Mouse (Mus musculus): Measurements from ENCODE around the gene Rps6kc1.

Gene Rps6kc1

DNA sequence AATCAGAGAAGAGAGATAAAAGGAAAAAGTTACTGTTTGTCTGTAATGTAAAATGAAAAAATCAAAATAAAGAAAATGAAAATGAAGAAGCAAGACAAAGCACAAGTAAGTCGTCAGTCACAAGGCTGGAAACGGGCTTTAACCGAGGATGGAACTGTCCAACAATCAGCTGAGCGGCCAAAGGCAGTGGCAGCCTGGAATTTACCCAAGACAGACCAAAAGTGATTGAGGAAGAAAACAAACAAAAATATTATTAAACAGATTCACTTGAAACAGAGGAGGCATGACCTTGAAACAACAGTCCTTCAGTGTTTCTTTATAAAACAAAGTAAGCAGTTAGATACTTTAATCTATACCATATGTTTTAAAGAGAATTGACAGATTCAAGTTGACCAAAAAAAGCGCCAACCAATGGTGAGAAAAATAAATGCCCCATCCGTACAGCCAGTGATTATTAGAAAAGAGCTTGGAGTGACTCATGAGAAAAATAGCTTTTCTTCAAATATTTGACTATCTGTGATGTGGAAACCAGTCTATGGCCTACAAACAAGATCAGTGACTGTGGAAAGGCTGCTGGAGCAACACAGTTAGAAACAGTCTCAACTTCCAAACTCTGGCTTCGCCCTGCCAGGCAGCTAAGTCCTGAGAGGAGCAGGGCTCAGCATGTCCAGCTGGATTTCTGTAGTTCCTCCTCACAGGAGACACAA lies 77.2 kb downstream of the Rps6kc1 start:
- DNase-seq (ENCODE audit: low spot score in 2 of 2), result no peak

DNA sequence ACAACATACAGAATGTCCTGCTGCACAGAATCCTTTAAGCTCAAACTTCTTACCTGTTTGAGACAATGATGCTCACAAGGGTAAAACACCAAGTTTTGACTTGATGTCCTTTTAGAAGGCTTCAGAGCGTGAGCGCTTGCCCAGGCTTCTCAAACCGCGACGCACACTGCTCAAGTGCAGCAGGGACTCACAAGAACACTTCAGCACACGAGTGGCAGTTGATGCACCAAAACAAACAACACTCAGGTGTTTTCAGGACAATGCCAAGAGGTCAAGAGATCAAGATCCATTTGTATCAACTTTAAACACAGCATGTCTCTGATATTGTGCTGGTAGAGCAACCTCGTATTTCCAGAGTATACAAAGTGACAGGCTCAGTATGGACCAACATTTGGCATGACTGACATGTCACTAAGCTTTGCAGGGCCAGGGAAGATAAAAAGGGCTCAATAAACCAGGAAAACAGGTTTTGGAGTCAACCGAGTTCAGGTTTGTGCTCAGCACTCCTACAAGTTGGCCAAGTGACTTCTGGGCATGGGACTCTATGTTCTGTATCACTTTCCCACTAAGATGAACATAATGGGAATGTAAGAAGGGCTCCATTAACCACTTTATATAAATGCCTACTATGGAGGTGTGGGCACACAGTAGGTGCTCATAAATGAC lies 78.5 kb downstream of the Rps6kc1 start:
- no peak for DNase-seq (ENCODE audit: low spot score in 2 of 2)

DNA sequence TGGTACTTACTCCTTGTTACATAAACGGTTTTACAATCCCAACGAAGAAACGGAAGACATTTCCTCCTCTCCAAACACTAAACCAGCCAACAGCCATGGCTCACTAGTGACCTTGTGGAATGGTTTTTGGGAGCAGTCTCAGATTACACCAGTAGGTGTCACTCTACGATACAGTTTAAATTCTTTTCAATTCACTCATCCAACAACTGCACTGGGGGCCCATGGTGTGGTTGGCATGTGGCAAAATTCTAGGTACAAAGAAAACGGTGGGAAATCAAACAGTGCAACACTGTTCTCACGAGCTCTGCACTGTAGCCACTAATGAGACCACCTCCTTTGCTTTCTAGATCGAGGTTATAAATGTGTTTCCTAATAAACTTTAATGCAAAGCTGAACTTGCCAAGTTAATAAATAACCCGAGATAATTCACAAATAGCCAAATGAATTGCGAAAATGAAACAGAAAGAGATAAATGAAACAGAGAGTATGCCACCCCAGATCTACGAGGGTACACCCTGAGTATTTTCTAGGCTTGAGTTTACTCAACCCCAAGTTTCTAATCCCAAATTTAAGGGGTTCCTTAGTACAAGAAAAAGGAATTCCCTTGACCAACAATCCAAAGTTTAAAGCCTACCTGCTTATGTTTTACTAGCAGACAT lies 79.6 kb downstream of the Rps6kc1 start:
- peak in 1 of 2 experiments; percentile 76 for DNase-seq (ENCODE audit: low spot score in 2 of 2)

DNA sequence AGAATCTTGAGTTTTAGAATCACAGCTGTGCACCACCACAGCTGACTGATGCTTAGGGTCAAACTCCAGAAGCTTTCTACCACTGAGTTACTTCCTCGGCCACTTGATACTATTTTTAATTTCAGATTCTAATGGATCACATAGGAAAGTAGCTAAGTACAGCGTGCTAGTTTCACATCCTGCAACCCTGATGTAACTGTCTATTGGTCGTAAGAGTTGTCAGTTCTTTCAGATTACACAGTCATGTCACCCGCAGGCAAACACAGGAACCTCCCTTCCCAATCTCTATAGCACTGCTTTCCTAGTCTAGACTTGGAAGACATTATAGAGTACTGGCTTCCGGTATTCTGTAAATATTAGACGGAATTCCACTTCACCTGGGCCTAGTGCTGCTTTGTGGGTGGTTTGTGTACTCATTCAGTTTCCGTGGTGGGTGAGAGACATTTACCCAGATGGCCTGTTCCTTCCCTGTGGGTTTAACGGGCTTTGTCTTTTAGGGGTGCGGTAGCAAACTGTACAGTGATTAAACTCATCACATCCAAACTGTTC lies 85.0 kb downstream of the Rps6kc1 start:
- DNase-seq (ENCODE audit: low spot score in 2 of 2), result no peak

DNA sequence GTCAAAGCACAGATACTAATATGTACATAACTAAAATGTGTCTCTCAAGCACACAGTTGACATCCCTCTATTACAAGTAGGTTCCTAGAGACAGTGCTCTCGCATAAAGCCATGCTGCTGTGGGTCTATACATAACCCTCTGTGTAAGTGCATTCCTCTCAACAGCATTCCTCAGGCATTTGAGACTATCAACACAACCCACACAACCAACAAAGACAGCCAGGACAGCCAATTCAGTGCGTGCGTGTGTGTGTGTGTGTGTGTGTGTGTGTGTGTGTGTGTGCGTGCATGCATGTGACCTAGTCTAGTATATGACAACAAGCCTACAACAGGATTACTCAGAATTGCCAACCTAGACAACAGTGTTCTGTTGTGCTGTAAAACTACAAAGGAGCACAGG lies 87.8 kb downstream of the Rps6kc1 start:
- DNase-seq (ENCODE audit: low spot score in 2 of 2), result no peak

DNA sequence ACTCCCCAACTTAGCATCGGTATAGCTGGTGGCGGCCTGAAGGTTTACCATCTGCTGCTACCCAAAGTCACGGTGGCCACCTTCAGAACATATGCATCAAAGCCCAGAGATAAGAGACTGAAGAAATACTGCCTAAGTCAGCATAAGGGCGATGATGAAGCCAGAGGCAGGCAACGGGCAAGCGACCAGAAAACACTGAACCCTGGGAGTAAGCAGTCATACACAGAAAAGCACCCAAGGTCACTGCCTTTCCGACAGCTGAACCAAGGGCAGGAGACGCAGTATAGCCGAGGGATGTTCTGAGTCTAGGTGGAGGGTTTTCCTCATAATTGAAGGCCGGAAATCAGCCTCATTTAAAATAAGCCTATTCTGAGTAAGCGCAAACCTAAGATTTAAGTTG lies 95.4 kb downstream of the Rps6kc1 start:
- DNase-seq (ENCODE audit: low spot score in 2 of 2), result no peak

DNA sequence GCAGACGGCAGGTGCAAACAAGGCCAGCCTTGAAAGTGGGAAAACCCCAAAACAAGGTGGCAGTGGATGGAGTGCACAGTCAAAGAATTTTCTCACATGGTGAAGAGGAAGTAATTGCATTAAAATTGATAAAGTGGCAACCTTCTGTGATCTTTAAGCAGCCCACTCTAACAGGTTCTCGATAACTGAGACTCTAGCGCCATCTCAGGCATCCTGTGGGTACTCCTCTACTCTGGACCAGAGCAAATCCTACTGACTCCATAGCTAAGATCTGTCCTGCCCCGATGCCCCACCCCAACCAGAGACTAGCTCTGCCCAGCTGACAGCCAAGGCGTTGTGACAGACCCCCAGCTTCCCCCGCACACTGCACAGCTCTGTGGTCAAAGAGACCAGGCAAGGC lies 101.2 kb downstream of the Rps6kc1 start:
- no peak for DNase-seq (ENCODE audit: low spot score in 2 of 2)

DNA sequence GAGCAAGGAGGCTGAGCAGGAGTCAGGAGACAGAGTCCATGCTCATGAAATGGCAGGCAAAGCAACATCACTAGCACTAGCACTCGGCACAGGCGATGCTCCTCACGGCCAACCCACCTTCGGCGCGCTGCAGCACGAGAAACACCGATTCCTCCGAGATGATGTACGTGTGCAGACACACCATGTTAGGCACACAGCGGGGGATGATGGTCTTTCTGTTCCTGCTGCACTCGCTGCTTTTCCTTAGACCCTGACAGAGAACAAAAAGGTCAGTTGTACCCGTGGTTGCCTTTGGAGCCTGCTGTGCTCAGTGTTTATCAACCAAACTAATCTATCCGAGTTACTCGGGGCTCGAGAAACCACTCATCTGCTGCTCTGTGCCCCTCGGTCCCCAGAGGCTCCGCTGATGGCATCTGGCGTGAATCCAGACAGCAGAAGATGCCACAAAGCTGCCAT lies 102.8 kb downstream of the Rps6kc1 start:
- peak in 1 of 2 experiments; percentile 29 for DNase-seq (ENCODE audit: low spot score in 2 of 2)

DNA sequence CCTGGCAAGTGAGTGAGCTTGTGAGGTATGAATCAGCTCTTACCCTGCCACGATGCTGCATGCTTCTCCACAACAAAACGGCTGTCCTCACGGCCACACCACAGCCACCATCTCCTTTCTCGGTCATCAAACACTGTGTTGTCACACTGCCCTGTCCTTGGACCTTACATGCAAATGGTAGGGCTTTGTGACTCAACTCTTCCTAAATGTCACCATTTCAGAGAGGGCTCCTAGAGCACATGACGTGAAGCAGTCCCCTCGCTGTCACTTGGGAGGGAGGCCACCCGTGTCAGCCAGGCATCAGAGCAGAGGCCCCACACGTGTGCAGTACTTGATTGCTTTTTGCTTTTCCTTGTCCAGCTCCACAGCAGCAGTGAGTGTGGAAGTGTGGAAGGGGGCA lies 104.8 kb downstream of the Rps6kc1 start:
- no peak for DNase-seq (ENCODE audit: low spot score in 2 of 2)

DNA sequence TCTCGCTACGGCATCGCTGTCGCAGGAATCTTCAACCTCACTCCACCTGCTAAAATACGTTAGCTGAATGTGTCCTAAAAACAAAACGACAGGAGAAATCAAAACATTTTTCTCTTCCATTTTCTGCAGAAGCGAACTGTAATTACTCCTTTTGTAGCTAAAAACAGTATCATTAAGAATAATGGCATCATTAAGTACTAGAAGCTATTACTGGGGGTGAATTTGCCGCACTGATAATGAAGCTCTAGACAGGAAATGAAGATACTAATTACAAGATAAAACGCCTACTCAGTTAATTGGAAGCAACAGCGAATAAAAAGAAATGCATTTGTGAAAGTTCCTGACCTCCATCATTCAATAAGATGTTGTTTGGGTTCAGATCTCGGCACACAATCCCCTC lies 112.9 kb downstream of the Rps6kc1 start:
- no peak for DNase-seq (ENCODE audit: low spot score in 2 of 2)

DNA sequence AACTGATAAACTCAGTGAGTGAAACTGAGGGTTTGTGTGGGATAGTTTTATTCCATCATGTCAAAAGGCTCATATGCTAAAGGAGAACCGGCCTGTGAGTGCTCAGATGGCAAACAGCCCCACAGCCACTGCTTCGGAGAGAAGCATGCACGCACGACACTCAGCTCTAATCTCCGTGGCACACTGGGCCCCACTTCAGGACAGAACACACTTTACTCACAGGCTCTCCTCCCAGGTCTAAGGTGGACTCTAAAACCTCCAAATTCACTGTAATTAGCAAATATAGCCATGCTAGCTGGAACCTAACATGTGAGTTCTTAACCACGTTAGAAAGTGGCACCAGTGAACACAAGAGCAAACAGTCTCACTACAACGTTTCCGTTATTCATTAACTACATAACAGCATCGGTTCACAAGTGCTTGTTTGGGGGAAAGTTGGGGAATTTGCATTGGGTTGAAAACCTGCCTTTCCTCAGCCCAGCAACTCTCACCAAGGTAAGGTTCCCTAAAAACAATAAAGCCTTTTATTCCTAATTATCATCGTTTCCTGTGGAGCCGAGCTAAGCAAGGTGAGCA lies 114.0 kb downstream of the Rps6kc1 start:
- no peak for DNase-seq (ENCODE audit: low spot score in 2 of 2)

DNA sequence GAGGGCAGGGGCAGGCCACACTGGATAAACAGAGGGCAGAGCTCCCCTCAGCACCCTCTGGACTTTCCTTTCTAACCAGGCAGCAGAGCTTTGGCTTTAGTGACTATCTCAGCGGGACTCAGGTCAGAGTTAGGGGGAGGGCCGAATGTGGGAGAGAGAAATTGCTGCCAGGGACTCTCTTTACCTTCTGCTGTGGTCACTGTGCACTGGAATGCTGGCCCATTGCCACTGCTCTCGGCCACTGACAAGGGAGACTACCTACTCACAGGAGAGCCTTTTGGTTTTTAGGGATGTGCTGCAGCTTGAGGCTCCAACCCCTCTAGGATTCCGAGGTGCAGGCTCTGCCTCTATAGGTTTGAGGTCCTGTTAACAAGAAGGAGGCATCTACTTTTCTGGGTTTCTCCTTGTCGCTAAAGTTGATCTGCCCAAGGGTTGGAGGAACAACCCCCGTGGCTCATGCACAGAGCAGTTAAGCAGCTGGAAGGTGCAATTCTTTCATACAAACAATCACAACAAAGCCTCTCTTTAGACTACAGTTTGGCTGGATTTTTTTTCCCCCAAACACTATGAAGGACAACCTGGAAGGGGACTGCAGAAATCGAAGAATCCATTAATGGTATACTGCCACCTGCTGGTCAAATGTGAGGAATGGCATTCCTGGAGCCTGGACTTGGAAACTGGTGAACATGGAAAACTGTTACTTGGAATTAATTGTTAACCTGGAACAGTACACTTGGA lies 114.7 kb downstream of the Rps6kc1 start:
- DNase-seq (ENCODE audit: low spot score in 2 of 2), result peak in 1 of 2 experiments; percentile 66

DNA sequence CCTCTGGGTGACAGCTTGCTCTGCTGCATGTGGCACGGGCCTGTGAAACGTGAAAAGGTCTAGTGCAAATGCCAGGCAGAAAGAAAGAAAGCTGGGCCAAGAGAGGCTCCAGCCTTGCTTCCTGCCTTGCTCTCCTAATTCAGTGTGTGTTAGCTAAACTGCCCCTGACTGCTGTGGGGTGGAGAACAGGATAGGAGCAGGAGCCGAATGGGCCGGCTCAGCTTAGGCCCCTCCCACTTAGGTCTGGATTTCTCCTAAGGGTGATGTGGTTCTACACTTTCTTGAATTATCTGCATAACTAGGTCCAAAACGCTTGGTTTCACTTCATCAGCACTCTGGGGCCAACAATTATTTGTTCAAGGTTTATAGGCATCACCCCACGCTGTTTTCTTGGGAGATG lies 119.9 kb downstream of the Rps6kc1 start:
- no peak for DNase-seq (ENCODE audit: low spot score in 2 of 2)

DNA sequence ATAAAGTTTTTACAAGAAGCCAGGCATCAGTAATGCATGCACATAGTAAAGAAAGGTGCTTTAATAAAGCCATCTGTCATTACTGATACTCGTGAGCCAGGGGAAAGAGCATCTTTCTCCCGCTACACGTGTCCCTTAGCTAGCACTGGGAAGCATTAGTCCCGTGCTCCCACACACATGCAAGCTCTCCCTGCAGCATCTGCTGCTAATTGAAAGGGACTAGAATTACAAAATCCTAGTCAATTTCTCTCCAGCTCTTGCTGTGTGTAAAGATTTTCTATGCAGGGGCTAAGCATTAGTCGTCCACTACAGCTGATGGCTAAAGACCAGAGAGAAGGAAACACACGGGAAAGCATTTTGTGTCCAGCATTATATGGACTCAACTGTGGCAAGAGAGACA lies 120.8 kb downstream of the Rps6kc1 start:
- no peak for DNase-seq (ENCODE audit: low spot score in 2 of 2)

DNA sequence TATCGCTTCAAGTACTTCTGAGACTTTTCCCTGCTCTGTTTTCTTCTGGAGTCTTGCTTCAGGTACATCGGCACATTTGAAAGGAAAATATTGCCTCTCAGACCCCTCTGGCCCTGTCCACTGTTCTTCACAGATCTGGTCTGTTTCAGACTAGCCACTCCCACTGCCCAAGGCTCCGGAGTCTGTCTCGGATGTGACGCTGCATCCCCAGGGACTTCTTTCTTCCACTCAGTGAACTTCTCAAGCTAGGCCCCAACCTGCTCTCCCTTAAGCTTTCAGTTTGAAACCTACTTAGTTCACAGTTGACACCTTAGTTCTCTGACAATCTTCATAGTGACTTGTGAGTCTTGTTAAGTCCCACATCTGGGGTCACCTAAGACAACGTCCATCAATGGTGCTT lies 133.9 kb downstream of the Rps6kc1 start:
- DNase-seq (ENCODE audit: low spot score in 2 of 2), result no peak

DNA sequence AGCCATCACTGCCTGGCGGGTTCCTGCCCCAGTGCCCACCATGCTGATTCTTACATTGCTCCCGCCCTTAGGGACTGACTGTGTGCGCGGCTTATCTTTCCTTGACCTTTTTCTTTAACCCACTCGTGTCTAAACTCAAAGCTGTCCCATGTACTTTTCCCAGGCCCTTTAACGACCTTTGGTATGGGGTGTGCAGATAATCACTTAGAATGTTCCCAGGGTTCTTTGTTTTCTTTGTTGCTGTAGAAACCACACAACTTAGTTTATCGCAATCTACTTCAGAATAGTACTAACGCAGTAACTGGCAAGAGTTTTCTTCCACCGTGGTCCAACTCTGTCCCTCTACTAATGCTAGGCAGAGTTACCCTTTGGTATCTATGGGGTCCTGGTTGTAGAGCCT lies 135.3 kb downstream of the Rps6kc1 start:
- no peak for DNase-seq (ENCODE audit: low spot score in 2 of 2)

DNA sequence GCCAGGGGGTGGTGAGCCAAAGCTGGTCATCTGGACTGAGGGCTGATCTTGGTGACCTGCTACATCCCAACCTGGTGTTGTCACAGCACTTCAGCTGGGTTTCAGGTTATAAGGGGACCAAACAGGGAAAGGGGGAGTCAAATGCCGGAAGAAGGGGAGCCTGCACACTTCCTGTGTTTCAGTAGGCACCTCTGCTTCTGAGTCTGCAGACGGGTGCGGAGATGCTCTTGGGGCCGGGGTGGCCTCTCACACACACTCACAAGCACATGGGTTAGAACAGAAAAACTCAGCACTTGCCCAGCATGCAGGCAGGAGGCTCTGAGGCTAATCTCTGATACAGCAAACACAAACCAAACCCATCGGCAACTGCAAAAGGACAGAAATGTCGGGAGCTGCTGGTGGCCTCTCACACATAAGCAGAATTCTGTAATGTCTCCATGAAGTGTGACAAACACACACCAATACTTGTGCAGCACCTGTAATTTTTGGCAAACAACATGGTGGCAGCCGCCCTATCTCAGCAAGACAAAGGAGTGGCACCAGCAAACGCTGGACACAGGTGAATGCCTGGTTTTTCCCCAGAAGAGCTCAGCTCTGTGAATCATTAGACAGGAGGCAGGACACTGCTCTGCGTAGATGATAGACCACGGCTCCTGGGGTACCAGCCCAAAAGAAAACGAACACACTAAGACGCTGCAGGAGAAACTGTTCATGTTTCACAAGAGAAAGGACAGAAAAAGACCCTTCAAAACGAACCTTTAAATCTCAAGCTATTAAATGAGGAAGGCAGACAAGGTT lies 139.3 kb downstream of the Rps6kc1 start:
- DNase-seq (ENCODE audit: low spot score in 2 of 2), result no peak

DNA sequence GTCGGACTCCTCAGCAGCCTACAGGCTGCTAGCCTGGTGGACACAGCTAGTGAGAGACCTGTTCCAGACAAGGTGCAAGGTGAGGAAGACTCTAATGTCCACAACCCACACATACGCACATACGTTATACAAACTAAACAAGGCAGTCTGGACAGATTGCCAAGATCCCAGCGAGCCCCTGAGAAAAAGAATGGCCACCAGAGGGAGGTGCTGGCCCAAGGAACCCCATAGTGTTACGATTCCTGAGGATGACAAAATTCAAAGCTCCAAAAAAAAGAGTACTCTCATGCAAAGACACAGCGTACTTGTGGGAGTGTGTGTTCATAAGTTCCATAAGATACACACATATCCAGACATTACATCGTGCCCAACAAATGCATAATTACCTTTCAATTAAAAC lies 141.8 kb downstream of the Rps6kc1 start:
- no peak for DNase-seq (ENCODE audit: low spot score in 2 of 2)

DNA sequence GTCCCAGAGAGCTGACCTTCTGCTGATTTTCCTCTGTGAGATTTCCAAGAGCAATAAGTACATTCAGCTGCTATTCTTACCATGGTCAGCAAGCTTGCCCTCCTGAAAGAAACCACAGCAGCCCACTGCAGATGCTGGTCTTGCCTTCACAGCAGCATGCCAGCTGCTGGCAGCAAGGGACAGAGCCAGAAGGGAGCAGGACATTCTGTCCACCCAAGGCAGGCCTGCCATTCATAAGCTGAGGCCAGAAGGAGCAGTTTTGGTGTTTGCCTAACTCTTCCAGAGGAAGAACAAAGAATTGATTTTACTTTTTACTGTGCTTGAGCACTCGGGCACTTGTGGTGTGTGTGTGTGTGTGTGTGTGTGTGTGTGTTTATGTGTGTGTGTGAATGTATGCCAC lies 143.3 kb downstream of the Rps6kc1 start:
- DNase-seq (ENCODE audit: low spot score in 2 of 2), result no peak

DNA sequence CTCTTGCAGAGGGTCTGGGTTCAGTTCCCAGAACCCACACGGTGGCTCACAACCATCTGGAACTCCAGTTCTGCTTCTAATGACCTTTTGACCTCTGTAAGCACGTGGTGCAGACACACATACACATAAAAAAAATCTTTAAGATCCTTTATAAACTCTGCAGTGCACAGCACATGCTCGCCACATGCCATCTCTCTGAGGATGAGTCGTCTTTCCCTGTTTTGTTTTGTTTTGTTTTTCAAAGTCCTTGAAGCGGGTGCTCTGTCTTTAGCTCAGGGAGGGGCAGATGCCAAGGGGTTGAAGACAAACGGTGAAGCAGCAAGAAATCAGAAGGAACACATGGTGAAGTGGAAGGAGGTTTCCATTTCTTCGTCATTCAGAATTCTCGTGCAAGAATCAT lies 143.9 kb downstream of the Rps6kc1 start:
- DNase-seq (ENCODE audit: low spot score in 2 of 2), result no peak

DNA sequence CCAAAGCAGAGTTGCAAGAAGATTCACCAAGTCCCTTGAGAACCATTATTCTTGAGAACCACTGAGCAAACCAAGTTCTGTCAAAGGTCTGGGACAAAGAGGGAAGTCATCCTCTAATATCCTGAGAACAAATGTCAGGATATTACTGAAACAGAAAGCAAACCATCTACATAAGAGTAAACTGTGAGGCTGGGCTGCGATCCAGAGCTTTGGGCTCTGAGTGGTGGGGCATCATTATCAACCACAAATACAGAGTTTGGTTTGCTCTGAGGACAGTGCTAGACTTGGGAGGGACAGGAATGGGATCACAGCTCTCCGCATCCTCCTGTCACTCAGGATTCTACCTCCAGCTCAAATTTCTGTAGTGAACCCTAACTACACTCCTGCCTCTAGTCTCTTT lies 144.8 kb downstream of the Rps6kc1 start:
- DNase-seq (ENCODE audit: low spot score in 2 of 2), result no peak
